Mouse (Mus musculus) gastrocnemius, postnatal 36 days (tissue): Measurements from ENCODE around the gene Fam186b. TPM values are rescaled to one million over a fixed set of nuclear protein-coding genes. Genes with fewer than 3 reads are reported as not detected.
A peak's percentile ranks its signal among the peaks of the same experiment; 100 is the strongest.

Experiments used
- DNase-seq, 2 experiments: peaks; one replicate each; pipeline ENCODE4 v3.0.0; 2022
- intact Hi-C: fragments of 180-260 bp; cut with DNase I; formaldehyde crosslinking; loops from one replicate; pipeline ENCODE4 v1.15.1; 2025
- total RNA-seq, 2 experiments: library from RNA; stranded (reverse); gene quantifications; 2 replicates each; pipeline ENCODE4 v1.2.3; 2021

Fam186b gene
- total RNA-seq, 2 experiments from 2014 or later: not detected

DNA sequence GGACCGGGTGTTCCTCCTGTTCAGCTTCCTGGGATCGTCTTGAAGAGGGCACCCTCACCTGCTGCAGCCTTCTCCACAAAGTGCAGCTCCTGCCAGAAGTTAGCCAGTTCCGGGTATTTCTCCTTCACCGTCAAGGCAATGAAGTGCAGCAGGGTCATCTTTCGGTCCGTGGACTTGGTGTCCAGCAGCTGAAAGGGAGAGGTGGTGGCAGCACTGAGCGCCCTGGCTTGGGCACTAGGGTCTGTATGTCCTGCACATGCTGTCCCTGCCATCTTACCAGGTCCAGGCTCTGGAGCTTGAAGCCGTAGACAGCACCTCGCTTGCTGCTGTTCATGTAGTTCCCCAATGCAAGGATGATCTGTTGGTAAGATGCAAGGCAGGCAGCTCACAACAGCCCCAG, 25.3 kb upstream of the Fam186b start:
- intact Hi-C loops: no loop called here
- no peak for DNase-seq

DNA sequence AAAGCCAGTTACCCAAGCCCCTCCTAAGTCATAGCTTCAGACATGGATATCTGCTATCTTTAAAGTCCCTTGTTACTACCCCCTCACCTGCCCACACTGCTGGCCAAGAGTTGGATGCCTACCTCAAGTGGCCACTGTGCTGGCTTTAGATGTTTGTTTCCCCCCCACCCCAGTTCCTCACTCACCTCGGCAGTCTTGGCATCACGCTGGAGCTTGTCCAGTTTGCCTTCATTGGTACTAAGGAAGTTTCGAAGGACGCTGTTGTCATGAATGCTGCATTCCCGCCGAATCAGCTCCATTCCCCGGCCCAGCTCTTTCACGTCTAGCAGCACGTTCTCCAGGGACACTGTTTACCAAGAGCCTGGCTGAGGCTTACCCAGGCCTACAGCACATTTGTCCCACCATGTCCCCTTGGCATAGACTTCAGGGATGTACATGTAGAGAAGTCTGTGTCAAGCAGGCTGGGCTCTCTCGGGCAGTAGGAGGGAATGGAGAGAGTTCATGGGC, 24.5 kb upstream of the Fam186b start:
- intact Hi-C loops: no loop called here
- no peak for DNase-seq

DNA sequence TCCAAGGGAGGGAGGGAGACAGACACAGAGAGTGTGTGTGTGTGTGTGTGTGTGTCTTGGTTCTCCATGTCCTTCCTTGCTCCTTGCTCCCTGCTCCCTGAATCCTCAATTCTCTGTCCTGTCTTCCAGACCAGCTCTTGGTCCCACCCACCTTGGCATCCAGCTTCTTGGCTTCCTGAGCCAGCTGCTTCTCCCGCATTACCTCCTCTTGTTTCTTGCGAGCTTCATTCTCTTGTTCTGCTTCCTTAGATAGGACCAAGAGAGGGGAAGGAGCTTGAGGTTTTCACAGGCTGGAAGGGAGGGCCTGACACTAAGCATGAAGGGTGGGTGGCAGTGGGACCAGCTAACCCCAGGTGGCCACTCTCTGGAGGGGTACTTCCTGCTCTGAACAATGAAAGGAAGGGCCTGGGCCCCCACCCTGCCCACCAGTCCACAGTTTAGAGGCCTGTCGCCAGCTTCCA, 23.8 kb upstream of the Fam186b start:
- intact Hi-C loops: no loop called here
- no peak for DNase-seq

DNA sequence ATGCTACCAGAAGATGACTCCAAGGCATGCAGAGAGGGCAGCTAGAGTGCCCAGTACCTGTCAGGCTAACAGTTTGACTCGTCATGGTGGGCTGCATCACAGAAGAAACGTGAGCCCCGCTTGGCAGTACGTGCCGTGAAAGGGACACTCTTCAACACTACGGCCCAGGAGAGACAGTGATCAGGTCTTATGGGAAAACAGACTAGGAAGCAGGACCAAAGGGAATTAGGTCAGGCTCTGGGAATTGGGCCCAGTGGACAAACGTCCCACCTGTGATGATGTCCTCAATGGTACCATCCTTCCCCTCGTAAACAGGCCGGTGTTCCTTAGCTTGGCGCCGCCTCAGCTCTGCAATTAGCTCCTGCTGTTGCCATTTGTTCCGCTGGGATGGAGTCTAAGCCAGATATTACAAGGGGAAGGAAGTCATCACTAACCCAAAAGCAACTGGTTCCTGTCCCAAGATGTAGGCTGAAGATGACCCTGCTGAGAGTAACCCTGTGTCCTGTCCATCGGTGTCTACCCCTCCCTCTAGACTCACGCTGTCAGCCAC, 23.2 kb upstream of the Fam186b start:
- intact Hi-C loops: no loop called here
- DNase-seq: no peak

DNA sequence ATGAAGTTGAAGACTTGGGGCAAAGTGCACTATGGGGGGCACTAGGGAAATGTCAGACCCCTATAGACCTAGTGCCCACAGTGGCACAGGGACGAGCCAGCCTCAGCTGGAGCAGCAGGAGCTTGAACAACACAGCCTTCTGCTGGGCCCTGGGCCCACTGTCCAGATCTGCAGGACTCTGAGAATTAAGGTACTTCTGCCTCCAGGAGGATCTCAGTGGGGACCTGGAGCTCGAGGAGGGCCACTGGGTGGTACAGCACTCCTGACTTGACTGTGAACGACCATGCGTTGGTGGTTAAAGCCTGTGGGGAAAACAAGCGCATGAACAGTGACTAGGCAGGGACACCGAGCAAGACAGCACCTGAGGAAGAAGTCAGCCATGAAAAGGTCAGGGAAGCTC, 22.4 kb upstream of the Fam186b start:
- intact Hi-C loops: no loop called here
- DNase-seq: no peak

DNA sequence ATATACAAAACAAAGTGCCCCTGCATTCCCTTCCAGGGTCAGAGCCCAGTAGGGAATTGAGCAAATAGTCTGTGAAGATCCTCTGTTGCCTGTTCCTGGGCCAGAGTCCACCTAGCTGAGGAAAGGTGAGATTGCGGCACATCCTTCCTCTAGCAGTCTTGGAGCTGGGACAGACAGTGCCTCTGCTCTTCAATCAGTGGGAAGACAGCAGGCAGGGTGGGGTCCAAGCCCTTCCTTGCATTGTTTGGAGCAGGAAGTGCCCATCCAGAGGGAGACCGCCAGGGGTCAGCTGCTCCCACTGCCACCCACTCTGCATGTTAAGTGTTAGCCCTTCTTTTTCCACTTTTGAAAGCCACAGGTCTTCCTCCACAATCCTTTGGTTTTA, 21.6 kb upstream of the Fam186b start:
- no peak for DNase-seq

DNA sequence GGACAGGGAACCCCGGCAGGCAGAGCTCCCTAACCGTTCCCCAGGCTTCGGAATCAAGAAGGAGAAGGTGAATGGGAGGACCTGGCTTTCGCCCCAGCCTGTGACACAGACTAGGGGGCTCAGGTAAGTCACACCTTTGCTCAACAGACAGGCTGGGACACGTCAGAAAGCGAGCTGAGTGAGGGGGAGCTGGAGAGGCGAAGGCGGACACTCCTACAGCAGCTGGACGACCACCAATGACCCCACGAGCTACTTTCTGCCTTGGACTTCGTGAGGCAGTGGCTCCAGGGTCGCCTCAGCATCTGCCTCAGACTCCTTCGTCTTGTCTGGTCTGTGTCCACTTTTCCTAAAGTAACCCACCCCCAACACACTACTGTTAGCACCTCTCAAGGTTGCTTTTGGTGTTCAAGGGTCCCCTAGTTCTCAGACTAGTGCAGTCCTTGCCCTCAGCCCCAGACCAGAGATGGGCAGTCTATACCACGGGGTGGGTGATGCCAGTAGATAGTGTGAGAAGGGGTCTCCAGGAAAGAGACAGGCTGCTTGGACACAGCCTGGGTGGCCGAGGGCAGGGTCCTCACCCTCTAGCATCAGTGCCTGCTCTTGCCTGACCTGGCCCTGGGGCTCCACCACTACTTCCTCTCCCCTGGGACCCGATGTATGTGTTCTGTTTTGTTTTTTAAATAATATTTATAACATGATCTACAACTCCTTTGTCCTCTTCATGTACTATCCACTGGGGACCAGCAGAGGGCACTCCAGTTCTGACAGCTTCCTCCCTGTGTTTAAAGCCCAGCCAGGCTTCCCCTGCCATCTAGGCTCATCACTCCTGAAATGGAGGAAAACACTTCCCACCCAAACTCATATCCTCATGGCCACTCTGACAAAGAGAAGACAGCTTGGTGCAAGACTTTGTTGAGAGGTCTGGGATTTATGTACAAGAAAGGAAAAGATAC, 20.9 kb upstream of the Fam186b start:
- intact Hi-C loops: loop anchor here (1.0 to 2.0 kb wide), 2 partner anchors 54 to 154 kb away; partner anchors contain the start of gene Fmnl3
- peak in 1 of 2 experiments; percentile 74 for DNase-seq

More for the DNA sequence above, 21.6 kb upstream of the Fam186b start:
- intact Hi-C loops: loop anchor here (2.0 kb wide), 1 partner anchor 154 kb away; no protein-coding TSS in a partner anchor

DNA sequence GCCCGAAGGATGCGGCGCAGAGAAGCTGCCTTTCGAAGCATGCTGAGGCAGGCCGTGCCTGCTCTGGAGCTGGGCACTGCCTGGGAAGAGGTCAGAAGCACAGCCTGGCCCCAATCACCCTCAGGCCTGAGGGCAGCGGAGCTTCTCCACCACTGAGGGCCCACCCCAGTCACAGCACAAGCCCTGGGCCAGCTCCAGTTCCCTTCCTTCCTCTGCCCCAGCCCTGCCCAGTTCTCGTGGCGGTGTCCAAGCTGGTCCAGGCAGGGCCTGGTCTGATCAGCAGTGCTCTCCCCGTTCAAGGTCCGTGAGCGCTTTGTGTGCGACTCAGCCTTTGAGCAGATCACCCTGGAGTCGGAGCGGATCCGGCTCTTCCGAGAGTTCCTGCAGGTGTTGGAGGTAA, 19.2 kb upstream of the Fam186b start:
- DNase-seq: no peak
- intact Hi-C loops: no loop called here

DNA sequence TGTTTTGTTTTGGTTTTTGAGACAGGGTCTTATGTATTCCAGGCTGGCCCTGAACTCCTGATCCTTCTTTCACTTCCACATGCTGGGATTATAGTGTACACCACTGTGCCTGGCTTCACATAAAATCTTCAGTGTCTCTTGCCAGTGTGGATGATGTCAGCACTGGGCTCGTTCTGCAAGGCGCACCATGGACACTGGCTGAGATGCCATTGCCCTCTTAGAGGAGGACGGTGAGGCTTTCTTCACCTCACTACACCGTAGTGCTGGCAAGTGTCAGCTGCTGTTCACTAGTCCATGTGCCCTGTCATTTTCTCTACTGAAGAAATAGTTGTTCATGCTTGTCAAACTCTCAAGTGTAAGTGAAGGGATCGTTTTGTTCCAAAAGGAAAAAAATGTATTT, 14.9 kb upstream of the Fam186b start:
- no peak for DNase-seq
- intact Hi-C loops: no loop called here

DNA sequence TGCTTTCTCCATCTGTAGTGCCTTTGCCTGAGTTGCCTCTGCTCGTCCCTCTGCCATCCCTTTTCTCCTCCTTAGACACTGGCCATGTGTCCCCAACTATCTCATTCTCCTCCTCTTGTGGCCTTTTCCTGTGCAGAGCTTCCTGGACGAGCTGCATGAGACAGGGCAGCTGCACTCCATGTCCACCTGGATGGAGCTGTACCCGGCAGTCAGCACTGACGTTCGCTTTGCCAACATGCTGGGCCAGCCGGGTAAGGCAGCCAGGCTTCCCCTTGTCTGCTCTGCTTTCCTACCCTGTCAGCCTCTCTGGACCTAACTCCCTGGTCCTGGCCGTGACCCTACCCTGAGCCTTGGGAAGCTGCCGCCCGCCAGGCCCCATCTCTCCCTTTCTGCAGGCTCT, 13.9 kb upstream of the Fam186b start:
- no peak for DNase-seq
- intact Hi-C loops: no loop called here

DNA sequence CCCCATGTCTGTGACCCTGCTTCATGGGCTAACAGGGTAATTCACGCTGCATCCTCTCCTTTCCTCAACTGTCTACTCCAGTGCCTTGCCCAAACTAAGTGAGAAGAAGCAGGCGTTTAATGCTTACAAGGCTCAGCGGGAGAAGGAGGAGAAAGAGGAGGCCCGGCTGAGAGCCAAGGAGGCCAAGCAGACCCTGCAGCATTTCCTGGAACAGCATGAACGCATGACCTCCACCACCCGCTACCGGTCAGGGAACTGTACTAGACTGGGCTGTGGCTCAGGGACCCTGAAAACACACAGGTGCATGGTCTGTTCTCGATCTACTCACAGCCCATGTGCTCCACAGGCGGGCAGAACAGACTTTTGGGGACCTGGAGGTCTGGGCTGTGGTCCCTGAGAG, 11.8 kb upstream of the Fam186b start:
- no peak for DNase-seq
- intact Hi-C loops: no loop called here

DNA sequence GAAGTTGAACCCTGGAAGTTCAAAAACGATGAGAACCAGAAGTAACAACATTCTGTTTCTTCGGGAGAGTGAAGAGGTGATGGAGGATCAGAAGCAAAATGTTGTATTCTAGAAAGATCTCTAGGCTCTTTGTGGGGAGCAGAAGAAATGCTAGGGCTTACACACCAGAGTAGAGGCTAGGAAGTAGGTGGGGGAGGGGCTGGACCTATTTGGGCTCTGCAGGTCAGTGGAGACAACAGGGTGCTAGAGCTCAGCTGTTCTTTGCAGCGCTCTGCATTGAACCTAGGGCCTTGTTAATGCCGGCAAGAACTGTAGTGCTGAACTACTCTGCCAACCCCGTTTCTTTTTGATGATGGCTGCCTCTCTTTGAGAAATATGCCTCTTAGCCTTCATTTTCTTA, 525 bp upstream of the Fam186b start:
- DNase-seq: no peak
- intact Hi-C loops: no loop called here

DNA sequence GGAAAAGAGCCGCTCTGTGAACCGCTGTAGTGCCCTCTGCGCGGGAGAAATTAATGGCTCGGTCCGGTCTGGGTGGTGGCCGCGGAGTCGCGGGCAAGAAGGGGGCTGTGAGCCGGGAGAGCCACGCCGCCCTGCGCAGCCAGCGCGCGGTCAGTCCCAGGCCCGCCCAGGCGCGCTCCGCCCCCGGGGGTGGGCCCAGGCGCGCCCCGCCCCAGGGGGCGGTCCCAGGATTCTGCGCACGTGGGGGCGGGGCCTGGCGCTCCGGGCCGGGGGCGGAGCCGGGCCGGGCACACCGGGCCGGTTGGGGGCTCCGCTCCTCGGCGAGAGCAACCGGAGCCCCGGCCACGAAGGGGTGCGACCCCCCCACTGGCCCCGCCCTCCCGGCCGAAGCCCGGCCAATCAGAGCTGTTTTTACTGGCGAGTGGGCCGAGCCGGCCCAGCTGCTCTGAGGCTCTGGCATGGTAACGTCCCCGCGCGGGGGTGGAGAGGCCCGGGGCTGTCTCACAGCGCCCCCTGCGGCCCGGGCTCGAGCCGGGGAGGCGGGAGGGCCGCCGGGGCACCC, 794 bp downstream of the Fam186b start, which contains the start of gene Prpf40b:
Gene Prpf40b, plus strand, starts transcription at position 275 of the 562 bp plus-strand sequence.
- intact Hi-C loops: no loop called here

DNA sequence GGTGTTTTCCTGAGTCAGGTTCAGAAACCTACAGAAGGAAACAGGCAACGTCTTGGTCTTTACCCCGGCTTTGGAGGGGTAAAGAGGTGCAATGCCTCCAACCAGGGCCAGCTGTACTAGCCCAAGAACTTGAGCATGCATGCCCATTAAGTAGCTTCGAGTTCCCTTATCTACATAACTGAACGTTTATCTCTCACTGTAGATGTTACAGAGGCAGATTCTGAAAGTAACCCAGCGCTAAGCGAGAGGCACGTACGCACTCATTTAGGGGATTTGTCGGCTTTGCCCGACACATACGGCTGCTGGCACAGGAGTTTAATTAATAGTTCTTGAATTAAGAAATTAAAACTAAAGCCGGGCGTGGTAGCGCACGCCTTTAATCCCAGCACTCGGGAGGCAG, 1.4 kb downstream of the Fam186b start:
- intact Hi-C loops: no loop called here
- DNase-seq: no peak

More for the DNA sequence above, 794 bp downstream of the Fam186b start, which contains the start of gene Prpf40b:
- peak; percentile 91 to 95 for DNase-seq

DNA sequence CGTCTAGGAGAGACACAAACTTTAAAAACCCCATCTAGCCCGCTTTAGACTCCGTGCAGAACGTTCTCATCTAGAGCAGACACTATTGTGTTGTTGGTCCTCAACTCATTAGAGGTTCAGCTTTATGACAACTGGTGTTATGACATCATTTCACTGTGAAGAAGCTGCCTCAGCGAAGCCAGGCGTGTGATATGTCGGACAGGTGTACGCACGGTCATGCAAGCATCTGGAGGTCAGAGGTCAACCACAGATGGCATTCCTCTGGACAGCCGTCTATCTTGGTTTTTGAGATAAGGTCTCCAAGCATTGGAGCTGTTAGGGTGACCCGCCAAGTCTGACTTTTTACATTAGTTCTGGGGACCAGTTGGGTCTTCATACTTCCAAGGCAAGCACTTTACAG, 5.1 kb downstream of the Fam186b start:
- DNase-seq: no peak
- intact Hi-C loops: no loop called here

DNA sequence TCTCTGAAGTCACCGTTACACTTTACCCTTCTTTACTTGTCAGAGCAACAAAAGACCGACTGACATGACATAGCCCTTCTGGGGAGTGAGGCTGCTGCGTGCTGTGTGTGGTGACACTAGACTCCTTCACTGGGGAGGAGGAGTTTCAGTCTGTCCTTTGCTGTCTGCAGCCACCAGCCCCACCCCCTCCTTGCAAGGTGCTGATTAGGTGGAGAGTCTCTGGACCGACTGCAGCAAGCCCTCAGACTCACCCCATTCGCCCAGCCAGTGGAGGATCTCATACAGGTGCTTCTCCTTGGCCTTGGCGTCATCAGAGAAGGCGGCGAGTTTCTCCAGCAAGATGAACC, 10.5 kb downstream of the Fam186b start:
- intact Hi-C loops: no loop called here
- no peak for DNase-seq

DNA sequence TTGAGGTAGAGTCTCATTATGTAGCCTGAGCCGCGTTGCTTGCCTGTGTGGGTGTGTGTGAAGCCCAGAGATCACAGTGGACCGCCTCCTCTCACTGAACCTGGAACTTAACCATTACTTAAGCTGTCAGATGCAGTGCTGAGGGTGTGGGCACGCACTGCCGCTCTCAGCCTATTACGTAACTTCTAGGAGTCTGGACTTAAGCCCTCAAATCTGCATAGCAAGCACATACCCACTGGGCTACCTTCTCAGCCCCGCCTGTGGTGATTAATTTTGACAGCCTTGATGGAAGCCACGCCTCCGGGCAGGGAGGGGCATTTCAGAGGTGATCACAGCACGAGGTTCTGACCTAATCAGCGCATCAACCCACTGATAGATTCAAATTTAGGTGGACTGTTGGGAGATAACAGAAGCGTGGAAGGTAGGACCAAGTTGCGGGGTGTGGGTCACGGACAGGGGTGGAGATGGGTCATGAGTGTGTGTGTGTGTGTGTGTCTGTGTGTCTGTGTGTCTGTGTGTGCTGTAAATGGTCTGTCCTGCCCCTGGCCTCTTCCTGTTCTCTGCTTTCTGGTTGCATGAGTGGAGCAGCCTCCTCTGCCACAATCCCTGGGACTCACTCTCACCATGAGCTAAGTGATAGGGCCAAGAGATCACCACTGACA, 11.0 kb downstream of the Fam186b start:
- DNase-seq: no peak
- intact Hi-C loops: no loop called here

DNA sequence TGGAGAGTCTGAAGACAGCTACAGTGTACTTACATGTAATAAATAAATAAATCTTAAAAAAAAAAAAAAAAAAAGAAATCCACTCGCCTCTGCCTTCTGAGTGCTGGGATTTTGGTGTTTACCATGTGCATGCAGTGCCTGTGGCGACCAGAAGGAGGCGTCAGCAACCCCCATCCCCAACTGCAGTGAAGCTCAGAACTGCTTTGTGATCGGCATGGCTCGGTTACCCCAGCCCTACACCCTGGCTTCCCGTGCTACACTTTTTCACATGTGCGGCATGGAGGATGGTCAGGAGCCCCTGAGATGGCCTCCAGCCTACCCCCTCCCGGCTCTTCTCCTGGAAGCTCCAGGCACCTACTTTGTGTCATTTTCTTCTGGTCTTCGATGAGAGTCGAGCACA, 12.2 kb downstream of the Fam186b start:
- intact Hi-C loops: no loop called here
- DNase-seq: no peak

DNA sequence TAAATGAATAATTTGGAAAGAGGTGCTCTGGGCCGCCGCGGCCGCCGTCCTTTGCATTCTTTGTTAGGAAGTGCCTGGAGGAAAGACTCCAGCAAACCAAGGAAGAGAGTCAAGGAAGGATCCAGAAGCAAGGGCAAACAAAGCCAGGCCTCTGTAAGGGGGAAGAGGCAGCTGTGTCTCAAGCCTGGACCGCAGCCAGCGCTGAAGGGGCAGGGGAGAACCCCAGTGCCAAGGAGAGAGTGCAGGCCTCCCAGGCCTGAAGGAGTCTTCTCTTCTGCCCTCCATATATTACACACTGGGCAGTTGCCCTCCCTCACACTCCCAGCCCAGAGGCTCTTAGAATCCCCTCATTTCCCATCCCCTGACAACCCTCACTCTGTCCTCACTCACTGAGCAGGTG, 17.4 kb downstream of the Fam186b start:
- DNase-seq: no peak
- intact Hi-C loops: loop anchor here (10.0 kb wide), 1 partner anchor 233 kb away; no protein-coding TSS in a partner anchor

DNA sequence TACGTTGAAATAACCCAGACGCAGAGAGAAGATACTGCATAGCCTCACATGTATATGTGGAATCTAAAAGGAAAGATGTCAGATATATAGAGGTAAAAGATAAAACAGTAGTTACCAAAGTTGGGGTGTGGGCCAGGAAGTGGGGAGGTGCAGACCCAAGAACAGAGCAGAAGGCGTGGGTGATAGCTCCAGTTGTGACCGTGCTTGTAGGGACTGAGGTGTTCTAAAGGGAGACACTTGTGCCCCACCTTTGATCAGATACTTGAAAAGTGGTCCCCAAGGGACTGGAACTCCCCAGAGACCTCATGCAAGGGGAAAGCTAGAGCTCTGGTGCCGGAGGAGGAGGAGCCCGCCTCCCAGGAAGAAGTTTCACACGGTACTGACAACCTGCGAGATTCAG, 19.6 kb downstream of the Fam186b start:
- intact Hi-C loops: loop anchor here (10.0 kb wide), 1 partner anchor 231 kb away; no protein-coding TSS in a partner anchor
- no peak for DNase-seq

DNA sequence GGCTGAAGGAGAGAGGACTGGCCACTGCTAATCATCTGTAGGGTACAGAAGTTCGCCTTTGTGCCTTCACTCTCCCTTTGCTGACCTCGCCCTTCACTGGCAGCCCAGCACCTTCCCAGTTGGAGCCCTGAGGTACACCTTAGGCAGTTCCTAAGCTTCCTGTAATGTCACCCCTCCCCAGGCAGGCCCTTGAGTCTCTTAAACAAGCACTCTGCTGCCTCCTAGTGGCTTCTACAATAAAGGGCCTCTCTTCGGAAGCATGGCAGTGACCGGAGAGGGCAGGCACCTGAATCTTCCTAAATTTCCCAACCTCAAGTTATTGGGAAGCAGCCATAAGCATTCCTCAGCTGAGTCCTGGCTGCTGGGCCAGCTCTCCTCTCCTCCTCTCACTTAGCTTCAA, 30.0 kb downstream of the Fam186b start:
- peak in 1 of 2 experiments; percentile 52 for DNase-seq
- intact Hi-C loops: loop anchor here (2.0 kb wide), 1 partner anchor 51 kb away; no protein-coding TSS in a partner anchor
